Mouse (Mus musculus): ENCODE measurements around the gene Zmpste24.

Zmpste24 gene

GRCm38 (mm10) chr4:121031440-121031839 lies 66.6 kb downstream of the Zmpste24 start:
- no peak for DNase-seq (ENCODE audit: low spot score)

GRCm38 (mm10) chr4:121029632-121030031 lies 68.4 kb downstream of the Zmpste24 start:
- no peak for DNase-seq (ENCODE audit: low spot score)

GRCm38 (mm10) chr4:121028659-121029392 lies 69.2 kb downstream of the Zmpste24 start:
- peak; percentile 35 for DNase-seq (ENCODE audit: low spot score)

- DNase-seq (ENCODE audit: low spot score), result no peak
These were observed 69.9 kb downstream of the Zmpste24 start for GRCm38 (mm10) chr4:121028146-121028545.

GRCm38 (mm10) chr4:121025681-121026080 lies 72.4 kb downstream of the Zmpste24 start:
- DNase-seq (ENCODE audit: low spot score), result no peak

GRCm38 (mm10) chr4:121023941-121024340 lies 74.1 kb downstream of the Zmpste24 start:
- DNase-seq (ENCODE audit: low spot score), result peak; percentile 88

GRCm38 (mm10) chr4:121023464-121023863 lies 74.6 kb downstream of the Zmpste24 start:
- no peak for DNase-seq (ENCODE audit: low spot score)

GRCm38 (mm10) chr4:121021911-121022310 lies 76.1 kb downstream of the Zmpste24 start:
- DNase-seq (ENCODE audit: low spot score), result no peak

GRCm38 (mm10) chr4:121020040-121020790 lies 77.8 kb downstream of the Zmpste24 start:
- DNase-seq (ENCODE audit: low spot score), result no peak

GRCm38 (mm10) chr4:121018250-121018649 lies 79.8 kb downstream of the Zmpste24 start:
- DNase-seq (ENCODE audit: low spot score), result no peak

GRCm38 (mm10) chr4:121016928-121017657 lies 80.9 kb downstream of the Zmpste24 start, which contains the start of gene Smap2:
TSS of gene Smap2 (minus strand) at chr4:121017247.
- peak; percentile 98 for DNase-seq (ENCODE audit: low spot score)

- DNase-seq (ENCODE audit: low spot score), result no peak
These were observed 81.8 kb downstream of the Zmpste24 start for GRCm38 (mm10) chr4:121016021-121016898.

GRCm38 (mm10) chr4:121015268-121015659 lies 82.8 kb downstream of the Zmpste24 start:
- no peak for DNase-seq (ENCODE audit: low spot score)

GRCm38 (mm10) chr4:121014594-121015267 lies 83.3 kb downstream of the Zmpste24 start:
- DNase-seq (ENCODE audit: low spot score), result peak; percentile 35

GRCm38 (mm10) chr4:121010770-121011549 lies 87.1 kb downstream of the Zmpste24 start:
- no peak for DNase-seq (ENCODE audit: low spot score)
